Mouse (Mus musculus) bone marrow, adult 2 months (tissue): ENCODE data around the gene Slc52a3.

ENCODE experiments used
- CTCF ChIP-seq: fragments of 200-500 bp; IDR thresholded peaks from 2 replicates; pipeline ENCODE4 v1.5.1; 2011; ENCODE audit warnings: low read length, control low read depth; ENCODE audit not compliant: control insufficient read depth, insufficient read depth
- POLR2A ChIP-seq: fragments of 200-500 bp; IDR thresholded peaks from 2 replicates; pipeline ENCODE4 v1.6.1; 2011; ENCODE audit warnings: low read depth, mild to moderate bottlenecking, control low read depth, low read length, borderline replicate concordance; ENCODE audit not compliant: control insufficient read depth

- TF ChIP-seq CTCF (no peak), POLR2A (no peak)
Measured at GRCm38 (mm10) chr2:152040101-152040500, 43.8 kb downstream of the Slc52a3 start.
